Mouse (Mus musculus) megakaryocyte-erythroid progenitor cell, adult 5-6 weeks (primary cell): ENCODE data around the gene Blvrb. TPM values are rescaled to one million over a fixed set of nuclear protein-coding genes. Genes with fewer than 3 reads are reported as not detected.

Source experiments
- ATAC-seq: replicated peaks from 2 replicates; pipeline ENCODE4 v1.8.0; 2016; ENCODE audit warnings: mild to moderate bottlenecking, inconsistent platforms; ENCODE audit not compliant: severe bottlenecking, poor library complexity, low FRiP score, low TSS enrichment
- total RNA-seq, 2 experiments: library from RNA; stranded (forward) in 1 of 2; stranded (reverse) in 1 of 2; fragments of 200-1000, 215-1000 nt in 1 of 2; fragments of >200 nt in 1 of 2; fragmentation: Nextera tagmentation in 1 of 2; gene quantifications; 2 replicates each; pipeline ENCODE4 v1.2.3; 2014 to 2017

Gene Blvrb
- 667 and 741 TPM in 2 replicates for total RNA-seq (2014; fragmentation: Nextera tagmentation)
- total RNA-seq (2017), result 183 and 213 TPM in 2 replicates

GRCm38 (mm10) chr7:27447419-27448286 lies at the start of gene Blvrb, which contains the start of gene Sptbn4:
Blvrb (plus strand) TSS chr7:27447978.
Sptbn4 (minus strand) TSS chr7:27447686.
- peak; percentile 83 for ATAC-seq

GRCm38 (mm10) chr7:27400545-27400944 lies 47.2 kb upstream of the Blvrb start:
- ATAC-seq, result no peak

- peak; percentile 87 for ATAC-seq
Observed at GRCm38 (mm10) chr7:27402675-27403074, 45.1 kb upstream of the Blvrb start.

GRCm38 (mm10) chr7:27404203-27404942 lies 43.4 kb upstream of the Blvrb start:
- ATAC-seq, result no peak

GRCm38 (mm10) chr7:27406481-27406880 lies 41.3 kb upstream of the Blvrb start:
- no peak for ATAC-seq

GRCm38 (mm10) chr7:27407816-27408215 lies 40.0 kb upstream of the Blvrb start:
- no peak for ATAC-seq

GRCm38 (mm10) chr7:27408379-27409176 lies 39.2 kb upstream of the Blvrb start:
- ATAC-seq, result peak; percentile 79

GRCm38 (mm10) chr7:27417151-27417550 lies 30.6 kb upstream of the Blvrb start:
- ATAC-seq, result no peak

- ATAC-seq, result no peak
Observed at GRCm38 (mm10) chr7:27419101-27419500, 28.7 kb upstream of the Blvrb start.

- ATAC-seq, result no peak
Observed at GRCm38 (mm10) chr7:27423556-27424326, 24.0 kb upstream of the Blvrb start.

GRCm38 (mm10) chr7:27427387-27427786 lies 20.4 kb upstream of the Blvrb start:
- no peak for ATAC-seq

GRCm38 (mm10) chr7:27428002-27428401 lies 19.8 kb upstream of the Blvrb start:
- ATAC-seq, result no peak

GRCm38 (mm10) chr7:27429135-27429534 lies 18.6 kb upstream of the Blvrb start:
- ATAC-seq, result no peak

GRCm38 (mm10) chr7:27433349-27433748 lies 14.4 kb upstream of the Blvrb start:
- no peak for ATAC-seq

- ATAC-seq, result peak; percentile 58; the same call in 1 of the 2 replicates
Observed at GRCm38 (mm10) chr7:27433794-27434193, 14.0 kb upstream of the Blvrb start.

- peak; percentile 72 for ATAC-seq
Observed at GRCm38 (mm10) chr7:27437544-27437943, 10.2 kb upstream of the Blvrb start.

- ATAC-seq, result no peak
Observed at GRCm38 (mm10) chr7:27440014-27440413, 7.8 kb upstream of the Blvrb start.

- ATAC-seq, result no peak
Observed at GRCm38 (mm10) chr7:27446051-27446450, 1.7 kb upstream of the Blvrb start.
